In genomic region chr6:137796596-137797567, GRCm38 (mm10) we compare ENCODE assay signal across 9 mouse cellular contexts. TPM values are rescaled to one million over a fixed set of nuclear protein-coding genes. Genes with fewer than 3 reads are reported as not detected.
A peak's percentile ranks its signal among the peaks of the same experiment; 100 is the strongest.
DNase-seq lines count a peak whose midpoint lies in the region; ATAC-seq and TF ChIP-seq lines count a peak whose summit lies in the region.
"Had no signal": no experiment of that assay in that cellular context is flagged by ENCODE, and none has a peak within 500 bp of the region (broad histone marks: within the 10 kb centered on the region; RNA-seq: fewer than 3 reads in every experiment).

No protein-coding gene starts in this region.

- no peak overlapping the region for H3K27ac ChIP-seq in liver, embryonic 14.5 days
- H3K27ac ChIP-seq in hindbrain, embryonic 12.5 days: no peak overlapping the region
- H3K27ac ChIP-seq in limb, embryonic 14.5 days (replicated peaks; ENCODE audit: low read depth, low read length): no peak overlapping the region
- H3K27ac ChIP-seq: embryonic facial prominence, embryonic 13.5 days had no signal

- H3K4me2 ChIP-seq in liver, embryonic 14.5 days (ENCODE audit: low read depth): no peak overlapping the region
- no peak overlapping the region for H3K4me2 ChIP-seq in hindbrain, embryonic 12.5 days (replicated peaks)
- no peak overlapping the region for H3K4me2 ChIP-seq in limb, embryonic 14.5 days (replicated peaks; ENCODE audit: low read depth, low read length, severe bottlenecking)
- H3K4me2 ChIP-seq: embryonic facial prominence, embryonic 13.5 days had no signal

- no peaks in the 10 kb centered on the region for H3K4me1 ChIP-seq in liver, embryonic 14.5 days (replicated peaks; ENCODE audit: control insufficient read depth in 2 of 2, insufficient read depth in 2 of 2, low read length in 1 of 2)
- no peaks in the 10 kb centered on the region for H3K4me1 ChIP-seq in hindbrain, embryonic 12.5 days
- no peaks in the 10 kb centered on the region for H3K4me1 ChIP-seq in limb, embryonic 14.5 days (ENCODE audit: control insufficient read depth, insufficient read depth, low read length)
- H3K4me1 ChIP-seq: embryonic facial prominence, embryonic 13.5 days had no signal

- DNase-seq in liver, embryonic 14.5 days (ENCODE audit: low read depth in 3 of 3, low spot score in 3 of 3): no peak
- DNase-seq in liver: no peak
- DNase-seq in c-Kit-positive CD71-negative TER-119-negative erythroid progenitor cells, embryonic 14.5 days (ENCODE audit: low read depth): peak; percentile 17
- peak; percentile 68 for DNase-seq in limb, embryonic 14.5 days (ENCODE audit: low spot score)
- DNase-seq in splenic B cell, adult 2 months (ENCODE audit: low read depth, low spot score): peak; percentile 7
- no peak for DNase-seq in spleen, adult 18-20 months
- no peak for DNase-seq in urinary bladder, adult 2 months (ENCODE audit: low spot score)

- no peaks in the 10 kb centered on the region for H3K27me3 ChIP-seq in liver, embryonic 14.5 days (ENCODE audit: control insufficient read depth, insufficient read depth, low read length)
- H3K27me3 ChIP-seq in hindbrain, embryonic 12.5 days: no peaks in the 10 kb centered on the region
- no peaks in the 10 kb centered on the region for H3K27me3 ChIP-seq in limb, embryonic 14.5 days (ENCODE audit: control insufficient read depth, insufficient read depth, low read length)
- H3K27me3 ChIP-seq in splenic B cell, adult 2 months (ENCODE audit: control insufficient read depth, insufficient read depth, low read length, poor library complexity, severe bottlenecking): no peaks in the 10 kb centered on the region
- H3K27me3 ChIP-seq: embryonic facial prominence, embryonic 13.5 days had no signal

- TF ChIP-seq CTCF in liver, embryonic 14.5 days (IDR thresholded peaks at IDR 0.05; ENCODE audit: low read depth): peak; percentile 47

- H3K36me3 ChIP-seq in liver, embryonic 14.5 days (replicated peaks; ENCODE audit: control insufficient read depth, insufficient read depth, low read depth): no peaks in the 10 kb centered on the region
- peaks cover 10% of the 10 kb centered on the region for H3K36me3 ChIP-seq in hindbrain, embryonic 12.5 days
- H3K36me3 ChIP-seq in limb, embryonic 14.5 days (ENCODE audit: control insufficient read depth, insufficient read depth, low read length): peaks cover 4% of the 10 kb centered on the region; the same call in 1 of the 2 replicates
- peaks cover 12% of the 10 kb centered on the region for H3K36me3 ChIP-seq in splenic B cell, adult 2 months (ENCODE audit: control insufficient read depth, insufficient read depth, low read length, poor library complexity, severe bottlenecking)

- ATAC-seq in liver, embryonic 14.5 days (ENCODE audit: insufficient read depth): no peak
- ATAC-seq in hindbrain, embryonic 12.5 days (ENCODE audit: low FRiP score): peak; percentile 51; the same call in 1 of the 2 replicates
- 0 out of 2 replicates have a peak, but pooled peaks have one; percentile 30 for ATAC-seq in limb, embryonic 14.5 days (ENCODE audit: low FRiP score, low read depth)

- H3K9ac ChIP-seq in liver, embryonic 14.5 days (replicated peaks): no peak overlapping the region
- no peak overlapping the region for H3K9ac ChIP-seq in hindbrain, embryonic 12.5 days
- no peak overlapping the region for H3K9ac ChIP-seq in limb, embryonic 14.5 days (ENCODE audit: low read depth, low read length, severe bottlenecking)
- H3K9ac ChIP-seq: embryonic facial prominence, embryonic 13.5 days had no signal

- no peak for TF ChIP-seq POLR2A in limb, embryonic 14.5 days (IDR thresholded peaks at IDR 0.05; ENCODE audit: borderline replicate concordance, extremely low read depth, insufficient read depth, insufficient read length)

- no peaks in the 10 kb centered on the region for H3K9me3 ChIP-seq in liver, embryonic 14.5 days (ENCODE audit: control insufficient read depth, low read length)
- H3K9me3 ChIP-seq in hindbrain, embryonic 12.5 days (replicated peaks): peaks cover 7% of the 10 kb centered on the region
- peaks cover 12% of the 10 kb centered on the region for H3K9me3 ChIP-seq in limb, embryonic 14.5 days (ENCODE audit: control insufficient read depth, low read length)

- TF ChIP-seq EP300 in liver, embryonic 14.5 days (IDR thresholded peaks at IDR 0.05; ENCODE audit: low read depth): no peak

- H3K4me3 ChIP-seq in liver, embryonic 14.5 days (ENCODE audit: insufficient read depth in 1 of 2, low read depth in 2 of 2, low read length in 2 of 2): no peak overlapping the region
- H3K4me3 ChIP-seq in hindbrain, embryonic 12.5 days: no peak overlapping the region
- H3K4me3 ChIP-seq in limb, embryonic 14.5 days (replicated peaks; ENCODE audit: low read length): no peak overlapping the region
- H3K4me3 ChIP-seq: embryonic facial prominence, embryonic 13.5 days had no signal

- 74% methylated on average over 29 of the region's 29 CpGs for WGBS in liver, embryonic 14.5 days (ENCODE audit: insufficient replicate concordance)
- 70% methylated on average over 28 of the region's 29 CpGs for WGBS in hindbrain, embryonic 12.5 days
- 67% methylated on average over 28 of the region's 29 CpGs for WGBS in limb, embryonic 14.5 days

RNA-seq across cellular contexts. Expression of gene Dera, which starts 42.5 kb away (rescaled TPM):
- polyA plus RNA-seq in liver, embryonic 14.5 days (2012; rRNA removed): 11.1 and 16.1 TPM in 2 replicates
- 45.3 and 47.1 TPM in 2 replicates for polyA plus RNA-seq in liver, embryonic 14.5 days (2014; fragmentation: Nextera tagmentation; extraction: Ambion mirVana)
- polyA plus RNA-seq in hindbrain, embryonic 12.5 days (2016; fragmentation: Nextera tagmentation; extraction: Ambion mirVana): 39.6 and 39.9 TPM in 2 replicates
- 12.5 and 17.1 TPM in 2 replicates for polyA plus RNA-seq in limb, embryonic 14.5 days (2012; rRNA removed)
- polyA plus RNA-seq in limb, embryonic 14.5 days (2014; fragmentation: Nextera tagmentation; extraction: Ambion mirVana): 43.5 and 46.3 TPM in 2 replicates
- 12.7 and 14.2 TPM in 2 replicates for polyA plus RNA-seq in urinary bladder, adult 2 months (2012; rRNA removed)

Comparison
In these comparisons a context has a peak if more than half of its experiments do, and no peak if none do; other contexts are left out.
1. DNase-seq: peak in c-Kit-positive CD71-negative TER-119-negative erythroid progenitor cells, embryonic 14.5 days (single experiment), limb, embryonic 14.5 days (single experiment) and splenic B cell, adult 2 months (single experiment); none in liver, embryonic 14.5 days (0 of 3), liver (single experiment), spleen, adult 18-20 months (0 of 2) and urinary bladder, adult 2 months (single experiment).